Mouse (Mus musculus) testis, adult 2 months (tissue): Measurements from ENCODE around the gene Pbx2.

Experiments
- CTCF ChIP-seq: fragments of 200-500 bp; IDR thresholded peaks from 2 replicates; pipeline ENCODE4 v1.5.1; 2012; ENCODE audit warnings: low read depth, mild to moderate bottlenecking, inconsistent platforms, low read length, moderate library complexity; ENCODE audit not compliant: control insufficient read depth, insufficient read depth, insufficient replicate concordance
- POLR2A ChIP-seq: fragments of 200-500 bp; IDR thresholded peaks from 2 replicates; pipeline ENCODE4 v1.6.1; 2012; ENCODE audit warnings: low read depth, mild to moderate bottlenecking, inconsistent platforms, low read length, moderate library complexity; ENCODE audit not compliant: control insufficient read depth

DNA sequence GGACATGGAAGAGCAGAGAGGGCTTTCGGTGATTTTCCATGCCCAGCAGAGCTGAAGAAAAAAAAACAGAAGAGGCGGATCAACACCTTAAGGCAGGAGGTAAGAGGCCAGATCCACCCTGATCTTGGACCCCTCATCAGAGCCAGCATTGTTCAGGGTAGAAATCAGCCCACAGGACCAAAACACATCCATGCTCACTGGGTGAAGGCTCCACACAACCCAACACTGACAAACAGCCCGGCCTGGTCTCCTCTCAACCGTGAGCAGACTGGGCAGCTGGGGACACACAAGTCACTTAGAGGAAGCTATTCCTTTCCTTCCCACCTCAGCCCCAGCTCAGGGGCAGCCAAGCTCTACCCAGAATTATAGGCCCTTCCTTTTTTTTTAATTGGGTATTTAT, 43.5 kb upstream of the Pbx2 start:
- no peak for TF ChIP-seq CTCF
- TF ChIP-seq POLR2A, result no peak
